Mouse (Mus musculus): Measurements from ENCODE around the gene 2010111I01Rik.

DNA sequence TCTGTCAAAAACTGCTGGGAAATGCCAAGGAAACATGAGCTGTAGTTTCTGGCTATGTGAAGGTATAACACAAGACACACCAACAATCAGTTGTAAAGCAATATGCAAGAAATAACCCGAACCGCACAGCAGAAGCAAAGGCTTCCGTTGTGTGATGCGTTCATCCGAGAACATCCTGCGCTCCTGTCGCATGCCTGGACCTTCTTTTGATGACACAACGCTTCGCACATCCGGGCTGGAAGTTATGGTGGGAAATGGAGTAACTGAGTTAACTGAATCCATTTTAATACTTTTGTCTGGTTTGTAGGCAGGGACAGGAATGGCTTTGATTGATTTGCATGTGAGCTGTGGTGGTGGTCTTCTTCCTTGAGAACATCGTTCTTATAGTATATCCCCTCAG, 282.9 kb downstream of the 2010111I01Rik start:
- TF ChIP-seq CTCF (IDR thresholded peaks at IDR 0.05; ENCODE audit: insufficient read depth, low read depth, low read length) (no peak), POLR2A (IDR thresholded peaks at IDR 0.05; ENCODE audit: insufficient read depth, low read depth, low read length) (no peak)
